Mouse (Mus musculus) activated CD4-positive, CD25-positive, alpha-beta regulatory T cell, adult 4 months (primary cell): Measurements from ENCODE around the gene Bcl2. TPM values are rescaled to one million over a fixed set of nuclear protein-coding genes. Genes with fewer than 3 reads are reported as not detected.

Source experiments
- ATAC-seq: one replicate; pipeline ENCODE4 v1.8.0; 2017
- polyA plus RNA-seq, 2 experiments: library from polyadenylated mRNA; unstranded; fragments of 100-300 nt; shearing (Covaris generic); gene quantifications; one replicate each; pipeline ENCODE4 v1.2.1; 2017

Bcl2 gene
- polyA plus RNA-seq, 2 experiments from 2014 or later: 116 to 146 TPM

DNA sequence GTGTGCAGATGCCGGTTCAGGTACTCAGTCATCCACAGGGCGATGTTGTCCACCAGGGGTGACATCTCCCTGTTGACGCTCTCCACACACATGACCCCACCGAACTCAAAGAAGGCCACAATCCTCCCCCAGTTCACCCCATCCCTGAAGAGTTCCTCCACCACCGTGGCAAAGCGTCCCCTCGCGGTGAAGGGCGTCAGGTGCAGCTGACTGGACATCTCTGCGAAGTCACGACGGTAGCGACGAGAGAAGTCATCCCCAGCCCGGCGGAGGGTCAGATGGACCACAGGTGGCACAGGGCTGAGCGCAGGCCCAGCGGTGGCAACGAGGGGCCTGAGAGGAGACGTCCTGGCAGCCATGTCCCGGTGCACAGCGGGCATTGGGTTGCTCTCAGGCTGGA is 1.7 kb downstream of the Bcl2 start:
- peak; percentile 50 for ATAC-seq

DNA sequence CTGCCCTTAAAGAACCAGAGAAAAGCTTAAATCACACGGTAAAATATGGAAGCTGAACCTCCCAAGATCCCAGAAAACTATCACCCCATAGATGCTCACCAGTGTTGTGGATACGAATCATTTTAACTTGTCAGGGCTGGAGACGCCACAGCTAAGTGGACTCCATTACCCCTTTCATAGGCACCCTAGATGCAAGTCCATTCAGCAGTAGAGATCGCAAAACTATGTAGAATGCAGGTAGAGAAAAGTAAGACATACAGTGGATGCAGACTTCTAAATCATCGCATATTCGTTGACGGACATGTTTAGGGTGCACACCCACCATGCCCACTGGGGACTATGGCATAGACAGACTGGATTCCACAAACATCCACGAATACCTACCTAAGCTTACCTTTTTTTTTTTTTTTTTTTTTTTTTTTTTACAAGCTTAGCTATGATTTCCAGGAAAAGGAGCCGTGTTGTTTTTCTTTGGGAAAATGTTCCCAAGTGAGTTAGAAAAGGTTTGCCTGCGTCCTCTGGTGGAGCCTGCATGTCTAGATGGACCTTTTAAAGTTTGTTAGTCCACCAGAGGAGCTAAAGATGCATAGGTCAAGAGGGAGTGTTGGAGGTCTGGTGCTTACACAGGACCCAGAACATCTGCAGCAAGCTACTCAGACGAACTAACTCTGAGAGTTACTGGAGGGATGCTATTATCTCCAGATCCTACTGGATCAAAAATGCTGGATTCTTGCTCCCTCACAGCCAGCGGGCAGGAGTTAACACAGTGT is 2.5 kb downstream of the Bcl2 start:
- no peak for ATAC-seq

DNA sequence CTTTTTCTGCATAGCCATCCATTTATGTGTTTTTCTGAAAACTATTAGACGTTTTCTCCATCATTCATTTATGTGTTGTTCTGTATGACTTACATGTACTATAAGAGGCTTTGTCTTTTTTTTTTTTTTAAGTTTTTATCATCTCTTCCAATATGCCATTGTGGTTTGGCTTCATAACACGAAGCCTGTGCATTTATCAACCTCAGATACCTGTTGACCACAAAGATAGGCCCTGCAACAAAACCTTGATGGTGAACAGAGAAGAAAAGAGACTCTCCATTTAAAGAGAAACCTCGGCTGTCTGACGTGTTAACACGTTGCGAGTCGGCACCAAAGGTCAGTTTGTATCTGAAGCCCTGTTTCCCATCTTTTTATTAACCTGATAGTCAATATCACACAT is 3.9 kb downstream of the Bcl2 start:
- ATAC-seq: no peak

DNA sequence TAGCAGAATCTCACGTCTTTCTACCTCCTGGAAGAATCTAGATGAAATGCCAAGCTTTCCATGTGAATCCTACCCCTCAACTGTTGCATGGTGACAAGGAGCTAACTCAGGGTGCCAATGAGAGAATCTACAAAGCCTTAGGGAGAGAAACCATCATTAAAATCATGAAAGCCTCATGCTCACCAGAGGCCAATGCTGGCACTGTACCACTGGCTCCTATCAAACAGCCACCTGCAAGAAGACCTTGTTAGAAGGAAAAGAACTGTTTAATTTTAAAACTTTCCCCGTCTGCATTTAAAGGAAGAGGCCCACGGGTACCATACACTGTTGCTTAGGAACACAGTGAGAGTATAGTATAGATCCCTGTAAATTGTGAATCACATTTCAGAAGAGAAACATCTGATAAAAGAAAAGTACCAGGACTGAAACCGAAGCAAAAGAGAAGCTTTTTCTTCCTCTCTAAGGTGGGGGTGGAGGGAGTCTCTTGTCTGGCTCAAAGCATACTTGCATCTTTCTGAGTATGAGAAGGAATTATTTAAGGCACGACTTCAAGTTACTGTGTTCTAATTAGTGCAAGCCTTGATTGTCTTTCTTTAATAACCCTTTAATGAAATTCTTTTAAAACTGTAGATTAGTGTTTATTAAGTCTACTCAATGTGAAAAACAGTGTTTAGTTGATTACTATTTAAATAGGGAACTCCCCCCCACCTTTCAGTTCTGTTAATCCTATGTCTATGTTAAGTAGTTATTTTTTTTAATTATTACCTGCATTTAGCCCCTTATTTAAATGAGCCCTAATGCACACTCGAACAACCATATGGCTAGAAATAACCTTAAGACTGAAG is 6.8 kb downstream of the Bcl2 start:
- ATAC-seq: no peak

DNA sequence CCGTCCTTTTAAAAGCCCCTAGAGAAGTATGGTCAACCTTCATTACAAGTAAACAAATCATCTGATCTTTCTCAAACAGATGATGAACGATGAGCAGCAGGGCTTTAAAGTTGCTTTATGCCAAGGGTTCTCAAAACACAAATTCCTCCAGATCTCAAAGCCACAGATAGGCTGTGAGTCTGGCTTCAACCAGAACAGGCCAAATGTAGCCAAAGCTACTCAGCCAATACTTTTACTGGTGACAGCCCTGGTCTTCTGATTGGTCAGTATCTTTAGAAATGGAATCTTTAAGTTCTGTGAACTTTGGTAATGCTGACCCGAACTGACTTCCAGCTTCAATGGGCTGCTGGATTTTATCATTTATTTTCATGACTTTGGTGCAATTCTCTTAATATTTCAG is 10.9 kb downstream of the Bcl2 start:
- ATAC-seq: no peak

DNA sequence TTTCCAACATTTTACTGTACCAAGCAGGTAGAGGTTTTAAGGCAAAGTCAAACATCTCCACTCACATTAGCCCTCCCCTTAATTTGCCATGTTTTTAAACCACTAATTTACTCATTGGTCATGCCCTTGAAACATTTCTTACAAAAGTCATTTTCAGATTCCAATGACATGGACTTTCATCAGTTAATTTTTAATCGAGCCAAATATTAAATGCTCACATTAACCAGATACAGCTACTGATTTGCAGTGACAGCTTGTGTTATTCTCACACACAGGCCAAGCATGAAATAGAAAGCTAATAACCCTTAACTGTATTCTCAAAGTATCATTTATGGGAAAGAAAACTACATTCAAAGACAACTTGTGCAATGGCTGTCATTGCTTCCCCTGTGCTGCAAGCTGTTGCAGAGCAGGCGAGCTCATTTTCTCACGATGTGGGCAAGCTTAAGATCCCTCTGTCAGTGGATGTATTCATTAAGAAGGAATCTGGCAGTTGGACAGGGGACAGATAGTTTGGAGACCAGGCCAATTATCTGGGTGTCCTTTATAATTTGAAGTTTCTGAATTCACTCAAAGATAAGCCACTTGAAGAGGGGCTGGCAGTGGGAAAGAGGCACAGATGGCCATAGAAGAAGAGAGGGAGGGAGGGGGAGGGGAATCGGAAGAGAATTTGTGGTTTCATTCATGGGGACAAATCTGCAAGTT is 11.5 kb downstream of the Bcl2 start:
- ATAC-seq: no peak

DNA sequence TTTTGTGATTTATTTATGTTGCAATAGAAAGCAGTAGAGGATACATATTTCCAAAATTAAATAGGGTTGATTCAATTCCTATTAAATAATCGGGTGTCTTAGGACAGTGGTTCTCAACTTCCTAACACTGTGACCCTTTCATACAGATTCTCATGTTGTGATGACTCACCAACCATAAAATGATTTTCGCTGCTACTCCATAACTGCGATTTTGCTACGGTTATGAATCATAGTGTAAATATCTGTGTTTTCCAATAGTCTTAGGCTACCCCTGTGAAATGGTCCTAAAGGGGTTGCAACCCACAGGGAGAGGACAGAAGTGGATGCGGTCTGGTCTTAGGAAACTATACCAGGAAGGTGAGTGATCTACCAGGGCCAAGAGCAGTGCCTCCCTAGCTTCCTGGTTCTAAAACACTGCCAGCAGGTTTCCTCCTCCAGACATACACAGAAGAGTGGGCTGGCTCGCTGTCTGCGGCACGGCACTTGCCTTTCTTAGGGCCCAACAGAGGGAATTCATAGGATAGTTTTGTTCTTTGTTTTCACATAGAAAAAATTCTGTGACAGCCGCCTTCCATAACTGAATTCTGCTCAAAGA is 13.5 kb downstream of the Bcl2 start:
- ATAC-seq: peak; percentile 55

DNA sequence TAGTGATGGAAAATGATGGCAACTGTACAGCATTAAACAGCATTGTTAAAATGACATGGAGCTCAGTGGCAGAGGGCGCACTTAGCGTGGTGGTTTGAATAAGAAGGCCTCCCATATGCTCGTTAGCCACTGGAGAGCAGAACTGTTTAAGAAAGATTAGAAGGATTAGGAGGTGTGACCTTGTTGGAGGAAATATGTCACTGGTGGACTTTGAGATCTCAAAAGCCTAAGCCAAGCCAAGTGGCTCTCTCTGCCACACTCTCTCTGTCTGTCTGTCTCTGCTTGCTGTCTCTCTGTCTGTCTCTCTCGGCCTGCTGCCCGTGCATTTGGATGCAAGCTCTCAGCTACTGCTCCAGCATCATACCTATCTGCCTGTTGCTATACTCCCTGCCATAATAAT is 17.6 kb downstream of the Bcl2 start:
- ATAC-seq: no peak

DNA sequence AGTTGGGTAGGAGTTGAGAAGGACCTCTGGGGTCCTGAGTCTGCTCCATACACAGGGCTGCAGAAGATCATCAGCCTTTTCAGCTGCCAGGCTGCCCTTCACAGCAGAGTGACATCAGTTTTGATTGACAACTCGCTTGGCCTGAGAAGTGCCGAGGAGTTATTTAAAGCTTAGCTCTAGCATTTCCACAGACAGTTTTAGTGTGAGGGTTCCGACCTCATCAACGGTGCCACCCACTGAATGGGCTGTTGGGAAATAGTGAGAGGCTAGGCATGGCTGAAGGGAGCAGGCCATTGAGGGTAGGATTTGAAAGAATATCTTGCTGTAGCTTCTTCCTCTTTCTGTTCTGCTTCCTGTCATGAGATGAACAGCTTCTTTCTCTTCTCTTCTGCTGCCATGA is 18.4 kb downstream of the Bcl2 start:
- no peak for ATAC-seq

DNA sequence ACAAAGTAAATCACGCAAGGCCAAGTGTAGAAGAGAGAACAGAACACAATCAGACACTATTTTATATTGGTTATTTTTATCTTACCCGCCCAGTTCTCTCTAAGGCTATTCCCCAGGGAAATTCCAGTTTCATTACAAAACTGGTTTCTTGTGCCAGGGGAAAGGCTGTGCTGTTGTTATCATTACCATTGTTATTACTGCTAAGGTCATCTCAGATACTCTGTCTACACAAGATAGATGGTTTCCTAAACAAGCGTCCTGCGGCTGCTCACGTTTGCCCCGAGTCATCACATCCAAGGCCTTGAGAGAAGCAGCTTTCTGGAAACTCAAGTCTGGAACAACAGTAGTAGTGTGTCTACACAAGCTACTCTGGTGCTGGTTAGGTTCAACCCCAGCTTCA is 19.8 kb downstream of the Bcl2 start:
- no peak for ATAC-seq

DNA sequence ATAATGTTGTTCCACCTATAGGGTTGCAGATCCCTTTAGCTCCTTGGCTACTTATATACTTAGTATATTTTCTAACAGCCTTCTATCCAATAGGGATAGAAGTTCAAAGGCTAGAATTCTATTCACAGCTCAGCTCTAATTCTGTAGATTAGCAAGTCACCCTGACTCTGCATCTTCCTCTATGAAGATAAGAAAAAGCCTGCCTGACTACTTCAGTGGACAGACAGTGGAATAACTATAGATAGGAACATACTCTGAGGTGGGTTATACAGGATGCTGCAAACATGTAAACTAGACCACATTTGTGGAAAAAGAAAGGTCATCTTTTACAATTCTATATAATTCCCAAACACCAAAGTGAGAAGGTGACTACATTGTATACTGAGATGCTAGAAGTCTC is 21.5 kb downstream of the Bcl2 start:
- ATAC-seq: no peak

DNA sequence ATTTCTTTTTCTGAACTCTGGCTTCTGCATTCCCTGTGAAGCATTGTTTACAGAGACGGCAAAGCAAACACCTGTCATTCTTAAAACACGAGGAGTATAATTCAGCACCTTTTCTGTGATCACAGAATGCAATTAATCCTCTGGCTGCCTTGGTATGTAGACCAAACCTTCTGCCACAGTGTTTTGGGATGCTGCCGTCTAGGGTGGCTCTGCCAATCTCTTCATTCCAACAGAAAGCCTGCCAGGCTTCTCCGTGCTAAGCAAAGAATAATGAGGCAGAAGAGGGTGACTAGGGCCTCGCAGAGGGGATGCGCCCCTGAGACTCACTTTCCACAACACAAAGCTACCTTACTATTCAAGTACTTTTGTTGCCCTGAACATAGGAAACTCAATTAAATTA is 23.2 kb downstream of the Bcl2 start:
- ATAC-seq: no peak

DNA sequence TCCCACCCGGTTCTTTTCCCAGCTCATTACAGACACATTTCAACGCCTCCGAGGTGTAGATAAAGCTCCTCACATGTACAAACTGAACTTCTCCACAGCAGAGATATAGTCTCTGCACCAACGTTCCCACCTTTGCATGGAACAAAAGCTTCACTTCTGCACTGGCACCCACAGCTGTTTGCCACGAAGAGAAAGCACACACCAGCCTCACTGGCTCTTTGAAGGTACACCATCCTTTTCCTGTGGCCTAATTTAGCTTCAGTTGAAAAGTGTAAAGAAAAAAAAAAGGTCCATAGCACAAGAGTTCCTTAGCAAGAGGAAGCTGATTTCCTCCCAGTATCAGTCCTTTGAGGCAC is 25.9 kb downstream of the Bcl2 start:
- peak; percentile 56 for ATAC-seq

DNA sequence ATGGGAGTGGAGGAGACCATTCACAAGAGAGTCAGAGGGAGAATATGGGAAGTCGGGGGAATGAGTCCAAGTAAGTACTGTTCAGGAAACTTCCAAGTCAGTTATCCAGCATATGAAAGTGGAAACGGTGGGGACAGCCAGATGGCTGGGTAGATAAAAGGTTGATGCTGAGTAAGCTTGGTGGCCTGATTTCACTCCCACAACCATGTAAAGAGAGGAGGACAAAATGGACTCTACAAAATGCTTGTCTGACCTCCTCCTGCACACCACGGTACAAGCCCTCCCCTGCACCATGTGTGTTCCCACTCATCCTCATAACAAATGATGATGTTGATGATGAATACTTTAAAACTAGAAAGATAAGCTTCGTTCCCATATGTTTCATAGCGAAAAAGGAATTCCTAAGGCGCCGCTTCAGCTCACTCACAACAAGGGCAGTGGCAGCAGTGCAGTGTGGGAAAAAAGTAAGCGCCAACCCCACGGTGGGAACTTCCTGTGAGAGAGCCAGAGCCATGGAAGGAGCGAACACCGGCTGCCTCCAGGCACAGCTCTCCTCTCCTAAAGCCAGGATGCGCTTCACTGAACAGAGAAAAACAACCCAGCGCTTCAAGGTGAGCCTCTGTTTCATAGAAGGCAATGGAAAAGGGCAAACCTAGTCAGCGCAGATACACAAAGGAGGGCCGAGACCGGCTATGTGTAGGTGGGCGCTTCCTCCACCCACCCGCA is 26.5 kb downstream of the Bcl2 start:
- peak; percentile 41 for ATAC-seq

DNA sequence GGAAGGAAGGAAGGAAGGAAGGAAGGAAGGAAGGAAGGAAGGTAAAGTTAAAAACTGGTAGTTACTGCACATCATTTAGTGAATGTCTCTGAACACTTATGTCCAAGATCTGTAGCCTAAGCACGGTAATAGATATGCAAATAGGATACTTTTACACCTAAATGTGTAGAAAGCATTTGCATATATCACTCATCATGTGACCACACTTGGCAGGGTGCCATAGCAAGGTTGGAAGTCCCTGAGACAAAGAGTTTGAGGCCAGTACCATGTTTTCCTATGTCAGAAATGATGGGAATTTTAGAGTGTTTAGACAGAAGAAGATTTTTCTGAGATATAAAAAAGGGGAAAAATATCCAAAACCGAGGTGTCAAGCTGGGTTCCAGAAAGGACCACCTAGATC is 28.4 kb downstream of the Bcl2 start:
- ATAC-seq: no peak

DNA sequence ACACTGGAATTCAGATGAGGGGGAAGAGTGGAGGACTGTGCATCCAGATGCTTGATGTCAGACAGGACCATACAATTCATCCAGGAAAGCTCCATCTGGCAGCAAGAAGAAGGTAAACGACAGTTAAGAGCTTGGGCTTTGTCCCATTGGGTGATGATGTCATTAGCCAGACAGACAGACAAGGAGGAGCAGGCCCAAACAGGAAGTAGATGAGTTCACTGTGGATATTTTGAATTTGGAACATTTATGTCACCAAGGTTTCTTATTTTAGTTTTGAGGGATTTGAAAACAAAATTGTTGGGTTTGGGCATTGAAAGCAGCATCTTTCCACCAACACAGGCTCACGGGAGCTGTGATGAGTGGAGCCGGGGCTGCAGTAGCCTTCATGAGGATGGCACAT is 29.5 kb downstream of the Bcl2 start:
- no peak for ATAC-seq

DNA sequence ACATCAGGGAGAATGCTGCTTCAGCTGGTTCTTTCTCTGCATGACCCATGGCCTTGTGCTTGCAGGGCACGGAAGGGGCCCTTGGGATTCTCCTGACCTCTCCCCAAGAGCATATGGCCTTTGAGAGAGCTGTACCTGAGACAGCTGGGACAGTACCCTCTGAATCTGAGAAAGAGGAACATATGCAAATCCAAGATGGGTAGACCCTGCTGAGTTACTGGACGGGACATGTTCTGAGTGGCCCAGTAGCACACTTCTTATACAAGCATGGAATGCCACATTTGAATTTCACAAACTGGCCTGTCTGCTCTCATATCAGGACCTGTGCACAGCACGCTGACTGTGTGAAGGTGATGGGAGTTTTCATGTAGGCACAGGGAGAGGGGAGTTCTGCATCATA is 31.2 kb downstream of the Bcl2 start:
- no peak for ATAC-seq

DNA sequence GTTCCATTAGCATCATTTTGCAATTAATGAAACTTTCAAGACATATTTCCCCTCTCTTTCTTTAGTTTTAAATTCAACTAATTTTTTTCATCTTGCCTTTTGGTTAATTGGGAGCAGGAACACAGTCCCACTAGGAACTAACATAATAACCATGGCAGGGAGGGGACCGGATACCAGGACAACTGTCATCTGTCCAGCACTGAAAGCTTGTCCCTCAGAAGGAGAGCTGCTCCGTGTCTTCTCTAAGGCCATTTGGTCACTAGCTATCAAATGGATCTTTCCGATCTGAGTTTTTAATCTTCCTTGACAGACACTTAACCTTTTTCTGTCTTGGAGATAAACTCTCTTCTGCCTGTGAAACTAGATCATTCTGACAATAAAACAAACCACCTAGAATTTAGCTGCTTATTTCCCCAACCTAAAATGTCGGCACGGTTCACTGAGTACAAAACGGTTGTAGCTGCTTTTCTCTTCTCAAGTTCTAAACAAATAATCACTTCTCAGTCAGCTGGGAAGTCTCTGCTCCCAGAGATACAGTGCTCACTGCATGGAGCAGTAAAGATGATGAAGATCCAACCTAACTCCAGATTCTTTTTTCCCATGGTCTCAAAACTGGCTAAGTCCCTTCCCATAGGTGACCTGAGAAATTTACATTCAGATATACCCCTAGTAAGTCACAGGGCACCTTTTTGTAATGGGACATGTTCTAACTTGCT is 34.1 kb downstream of the Bcl2 start:
- no peak for ATAC-seq

DNA sequence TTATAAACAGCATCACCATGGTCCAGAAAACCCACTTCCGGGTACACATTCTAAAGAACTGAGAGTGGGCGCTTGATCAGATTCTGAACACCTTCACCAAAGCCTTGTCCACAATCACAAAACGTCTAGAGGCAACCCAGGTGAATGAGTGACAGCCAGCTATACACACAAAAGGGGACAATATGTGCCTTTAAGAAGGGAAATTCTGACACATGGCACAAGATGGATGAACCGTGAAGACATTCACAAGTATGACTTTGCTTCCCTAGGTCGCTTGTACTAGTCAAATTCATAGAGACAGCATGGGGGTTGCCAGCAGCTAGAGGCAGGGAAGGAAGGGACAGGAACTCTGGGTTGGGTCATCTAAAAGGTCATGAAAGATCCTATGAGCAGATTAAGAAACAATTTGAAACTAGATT is 36.0 kb downstream of the Bcl2 start:
- ATAC-seq: peak; percentile 65

DNA sequence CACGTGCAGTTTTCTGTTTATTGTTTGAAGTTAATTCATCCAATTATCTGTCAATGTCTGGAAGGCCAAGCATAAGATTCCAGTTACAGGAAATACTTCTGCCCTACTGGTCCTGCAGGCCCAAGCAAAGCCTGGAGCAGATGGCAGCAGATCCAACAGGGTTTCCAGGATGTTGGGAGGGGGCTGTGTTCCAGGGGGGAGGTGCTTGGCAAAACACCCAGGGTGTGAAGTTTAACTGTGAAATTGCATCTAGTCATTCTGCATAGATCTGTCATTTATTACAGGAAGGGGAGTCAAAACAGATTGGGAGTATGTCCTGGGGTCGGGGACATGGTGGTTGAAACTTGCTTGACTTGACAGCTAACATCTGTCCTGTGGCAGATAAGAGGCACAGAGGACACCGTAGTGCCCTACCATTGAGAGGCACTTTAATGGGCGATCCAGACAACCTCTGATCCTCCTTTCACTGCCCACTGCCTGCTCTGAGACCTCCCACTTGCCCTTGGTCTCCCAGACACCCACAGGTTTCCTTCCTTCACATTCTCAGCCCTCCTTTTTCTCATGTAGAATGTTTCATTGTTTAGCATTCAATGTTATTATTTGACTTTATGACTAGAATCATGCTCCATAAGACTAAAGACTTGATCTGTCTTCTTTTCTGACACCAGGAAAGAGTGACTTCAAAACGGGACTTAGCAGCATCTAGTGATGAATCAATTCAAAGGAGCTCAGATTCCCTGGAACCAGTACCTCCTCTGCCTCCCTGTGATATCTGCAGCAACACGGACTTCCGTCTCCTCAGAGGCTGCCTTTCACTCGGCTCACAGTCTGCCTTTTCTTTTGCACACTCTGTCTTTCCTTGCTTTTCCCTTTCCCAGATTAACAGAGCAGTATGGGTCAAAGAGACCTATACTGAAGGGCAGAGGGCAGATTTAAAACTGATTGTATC is 47.7 kb downstream of the Bcl2 start:
- ATAC-seq: no peak

DNA sequence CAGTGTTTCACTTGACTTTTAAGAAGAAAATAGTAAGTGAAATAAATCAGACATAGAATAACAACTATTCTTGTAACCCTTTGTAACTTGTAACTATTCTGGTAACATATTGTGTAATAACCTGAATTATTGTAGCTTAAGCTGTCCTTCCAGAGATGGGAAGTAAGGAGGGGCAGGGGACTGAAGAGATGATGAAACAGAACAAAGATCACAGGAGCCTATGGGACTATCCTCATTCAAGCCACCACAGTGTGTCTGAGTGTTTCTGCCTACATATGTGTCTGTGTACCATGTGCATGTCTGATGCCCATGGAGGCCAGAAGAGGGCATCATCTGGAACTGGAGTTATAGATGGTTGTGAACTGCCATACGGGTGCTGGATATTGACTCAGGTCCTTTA is 49.1 kb downstream of the Bcl2 start:
- ATAC-seq: no peak
